Mouse (Mus musculus): ENCODE measurements around the gene Zfp866.

DNA sequence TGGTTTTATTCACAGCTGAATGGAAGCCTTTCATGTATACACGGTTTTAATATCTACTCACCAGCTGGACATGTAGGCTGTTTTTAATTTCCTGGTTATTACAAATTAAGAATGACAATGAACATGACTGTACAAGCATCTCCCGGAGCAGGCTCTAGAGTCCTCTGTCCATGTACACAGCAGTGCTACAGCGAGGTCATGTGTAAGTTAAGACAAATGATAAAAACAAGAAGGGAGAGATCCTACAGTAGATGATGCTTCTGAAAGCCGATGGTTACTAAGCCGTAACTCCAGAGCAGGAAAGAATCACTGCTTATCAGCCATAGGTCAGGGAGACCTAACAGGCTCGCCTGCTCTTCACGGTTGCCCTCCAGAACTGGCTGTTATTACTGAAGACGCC is 77.5 kb downstream of the Zfp866 start:
- TF ChIP-seq FLI1 (IDR thresholded peaks at IDR 0.05; ENCODE audit: low read length): no peak
- no peak for TF ChIP-seq GATA1 (IDR thresholded peaks at IDR 0.05; ENCODE audit: borderline replicate concordance, low read length)

Data from megakaryocyte, embryonic 14.5 days (primary cell).